Mouse (Mus musculus): ENCODE measurements around the gene Dnajc15.

- TF ChIP-seq POLR2A (IDR thresholded peaks at IDR 0.05; ENCODE audit: insufficient read depth, low read depth, low read length) (no peak), CTCF (IDR thresholded peaks at IDR 0.05; ENCODE audit: insufficient read depth, low read depth, low read length) (no peak)
Measured at GRCm38 (mm10) chr14:77886941-77887340, 12.0 kb upstream of the Dnajc15 start.

Measured in olfactory bulb, adult 2 months (tissue).